Mouse (Mus musculus) G1E (cell line): ENCODE data around the gene Gpr162.

Source experiments
- CTCF ChIP-seq: IDR thresholded peaks from 2 replicates; pipeline ENCODE4 v1.5.1; 2012; ENCODE audit warnings: low read depth, low read length, inconsistent platforms, mixed read lengths
- GATA1 ChIP-seq: IDR thresholded peaks from 2 replicates; pipeline ENCODE4 v1.6.1; 2012; ENCODE audit warnings: borderline replicate concordance, low read length, inconsistent platforms, mixed read lengths
- GATA2 ChIP-seq: IDR thresholded peaks from 2 replicates; pipeline ENCODE4 v1.6.1; 2012; ENCODE audit warnings: low read depth, low read length, inconsistent platforms, borderline replicate concordance
- POLR2AphosphoS5 ChIP-seq: IDR thresholded peaks from 2 replicates; pipeline ENCODE4 v1.6.1; 2012; ENCODE audit warnings: low read depth, low read length, inconsistent platforms; ENCODE audit not compliant: insufficient replicate concordance
- TAL1 ChIP-seq: conservative IDR thresholded peaks from 2 replicates; pipeline ENCODE4 v1.6.1; 2012; ENCODE audit warnings: low read depth, low read length, inconsistent platforms, mixed read lengths

DNA sequence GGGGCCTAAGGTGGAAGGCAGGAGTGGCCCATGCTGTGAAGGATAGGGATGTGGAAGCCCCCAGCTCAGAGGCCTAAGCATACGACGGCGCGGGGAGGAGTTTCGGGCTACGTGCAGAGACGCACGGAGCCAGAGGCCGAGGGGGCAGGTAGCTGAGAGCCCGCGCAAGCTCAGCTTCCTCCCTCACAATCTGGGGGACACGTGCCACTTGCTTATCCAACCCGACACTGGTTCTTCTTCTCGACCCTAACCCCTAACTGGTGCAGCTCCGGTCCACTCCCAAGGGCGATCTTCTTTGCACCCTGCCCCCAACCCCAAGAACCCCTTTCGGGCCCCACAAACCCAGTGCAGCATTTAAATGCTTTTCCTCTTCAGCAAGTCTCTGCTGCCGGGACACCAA, 50.3 kb downstream of the Gpr162 start:
- no peak for TF ChIP-seq TAL1
- TF ChIP-seq GATA1 = no peak
- TF ChIP-seq CTCF = no peak
- TF ChIP-seq POLR2AphosphoS5 = no peak
- no peak for TF ChIP-seq GATA2
